In the genomic region with DNA sequence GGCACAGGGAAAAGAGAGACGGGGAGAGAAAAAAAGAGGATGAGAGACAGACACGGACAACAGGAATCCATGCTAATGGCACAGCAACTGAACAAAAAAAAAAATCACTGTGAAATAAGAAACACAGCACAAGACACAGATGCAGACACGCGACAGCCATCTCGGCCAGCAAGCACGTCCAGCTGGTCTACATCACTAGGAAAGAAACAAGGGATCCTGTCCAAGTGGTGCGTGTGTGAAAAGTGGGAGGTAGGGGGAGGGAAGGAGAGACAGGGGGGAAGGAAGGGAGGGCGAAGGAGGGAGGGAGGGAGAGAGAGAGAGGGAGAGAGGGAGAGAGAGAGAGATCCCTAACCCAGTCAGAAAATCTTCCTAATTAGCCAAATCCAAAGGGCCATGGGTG, we compare ENCODE assay signal across 11 mouse cellular contexts.
A peak's percentile ranks its signal among the peaks of the same experiment; 100 is the strongest.
DNase-seq lines count a peak whose midpoint lies in the region; ATAC-seq and TF ChIP-seq lines count a peak whose summit lies in the region.
"Had no signal": no experiment of that assay in that cellular context is flagged by ENCODE, and none has a peak within 500 bp of the region (broad histone marks: within the 10 kb centered on the region; RNA-seq: fewer than 3 reads in every experiment).

No protein-coding gene starts in this region.

- no peak for TF ChIP-seq POLR2A in limb, embryonic 14.5 days (IDR thresholded peaks at IDR 0.05; ENCODE audit: borderline replicate concordance, extremely low read depth, insufficient read depth, insufficient read length)

- DNase-seq in layer of hippocampus, adult 9-11 months, result peak; percentile 14
- no peak for DNase-seq in layer of hippocampus, adult 9-10 months (ENCODE audit: low spot score)
- peak; percentile 28 for DNase-seq in limb, embryonic 14.5 days (ENCODE audit: low spot score)
- DNase-seq in stomach, postnatal 0 days (ENCODE audit: low spot score), result no peak
- DNase-seq in spleen, postnatal 4 days (ENCODE audit: low spot score in 2 of 2), result no peak
- no peak for DNase-seq in layer of hippocampus, postnatal 36 days
- DNase-seq: cerebellum, postnatal 14 days; gastrocnemius, postnatal 14 days had no signal

- H3K9me3 ChIP-seq in intestine, embryonic 16.5 days (ENCODE audit: control insufficient read depth, low read length), result no peaks in the 10 kb centered on the region
- H3K9me3 ChIP-seq in limb, embryonic 14.5 days (ENCODE audit: control insufficient read depth, low read length), result no peaks in the 10 kb centered on the region
- H3K9me3 ChIP-seq in stomach, postnatal 0 days (ENCODE audit: control insufficient read depth, low read length), result no peaks in the 10 kb centered on the region
- H3K9me3 ChIP-seq: hindbrain, embryonic 15.5 days; limb, embryonic 15.5 days had no signal

- H3K27me3 ChIP-seq in intestine, embryonic 16.5 days (replicated peaks; ENCODE audit: control insufficient read depth, insufficient read depth, low read length), result no peaks in the 10 kb centered on the region
- no peaks in the 10 kb centered on the region for H3K27me3 ChIP-seq in limb, embryonic 14.5 days (ENCODE audit: control insufficient read depth, insufficient read depth, low read length)
- H3K27me3 ChIP-seq in stomach, postnatal 0 days (ENCODE audit: control insufficient read depth, insufficient read depth, low read length), result no peaks in the 10 kb centered on the region
- H3K27me3 ChIP-seq: hindbrain, embryonic 15.5 days; limb, embryonic 15.5 days had no signal

- ATAC-seq in intestine, embryonic 16.5 days, result peak; percentile 72
- ATAC-seq in limb, embryonic 14.5 days (ENCODE audit: low FRiP score, low read depth), result peak; percentile 54; the same call in 1 of the 2 replicates
- ATAC-seq in stomach, postnatal 0 days (ENCODE audit: low FRiP score, low TSS enrichment), result peak; percentile 44; the same call in 1 of the 2 replicates

- no peak overlapping the region for H3K9ac ChIP-seq in intestine, embryonic 16.5 days (ENCODE audit: low read depth, low read length)
- H3K9ac ChIP-seq in limb, embryonic 14.5 days (ENCODE audit: low read depth, low read length, severe bottlenecking), result no peak overlapping the region
- H3K9ac ChIP-seq in stomach, postnatal 0 days (ENCODE audit: low read length), result no peak overlapping the region
- H3K9ac ChIP-seq: hindbrain, embryonic 15.5 days; limb, embryonic 15.5 days had no signal

- no peak for TF ChIP-seq EP300 in stomach, postnatal 0 days (optimal IDR thresholded peaks at IDR 0.05)

- no peak for TF ChIP-seq CTCF in stomach, postnatal 0 days (IDR thresholded peaks at IDR 0.05; ENCODE audit: low read depth)

- no peak overlapping the region for H3K4me2 ChIP-seq in intestine, embryonic 16.5 days (ENCODE audit: low read depth, low read length)
- H3K4me2 ChIP-seq in limb, embryonic 14.5 days (replicated peaks; ENCODE audit: low read depth, low read length, severe bottlenecking), result no peak overlapping the region
- H3K4me2 ChIP-seq in stomach, postnatal 0 days (replicated peaks; ENCODE audit: low read depth), result no peak overlapping the region
- H3K4me2 ChIP-seq: hindbrain, embryonic 15.5 days; limb, embryonic 15.5 days had no signal

- H3K4me1 ChIP-seq in intestine, embryonic 16.5 days (ENCODE audit: control insufficient read depth, insufficient read depth, low read length), result peaks cover 10% of the 10 kb centered on the region; the same call in 1 of the 2 replicates
- peaks cover 4% of the 10 kb centered on the region; the same call in 1 of the 2 replicates for H3K4me1 ChIP-seq in limb, embryonic 14.5 days (ENCODE audit: control insufficient read depth, insufficient read depth, low read length)
- no peaks in the 10 kb centered on the region for H3K4me1 ChIP-seq in stomach, postnatal 0 days (replicated peaks; ENCODE audit: control insufficient read depth, insufficient read depth)
- H3K4me1 ChIP-seq: hindbrain, embryonic 15.5 days had no signal

- WGBS in intestine, embryonic 16.5 days, result 40% methylated on average over 8 of the region's 8 CpGs
- 36% methylated on average over 8 of the region's 8 CpGs for WGBS in limb, embryonic 14.5 days
- WGBS in stomach, postnatal 0 days, result 34% methylated on average over 8 of the region's 8 CpGs

- H3K27ac ChIP-seq in intestine, embryonic 16.5 days (ENCODE audit: low read length), result peak overlapping the region; percentile 31
- H3K27ac ChIP-seq in limb, embryonic 14.5 days (replicated peaks; ENCODE audit: low read depth, low read length), result no peak overlapping the region
- H3K27ac ChIP-seq in stomach, postnatal 0 days (replicated peaks), result 0 out of 2 replicates have a peak overlapping the region, but pooled peaks have one; percentile 13
- H3K27ac ChIP-seq: hindbrain, embryonic 15.5 days; limb, embryonic 15.5 days had no signal

- H3K36me3 ChIP-seq in intestine, embryonic 16.5 days (ENCODE audit: control insufficient read depth, insufficient read depth, low read length), result no peaks in the 10 kb centered on the region
- H3K36me3 ChIP-seq in limb, embryonic 14.5 days (ENCODE audit: control insufficient read depth, insufficient read depth, low read length), result no peaks in the 10 kb centered on the region
- H3K36me3 ChIP-seq in stomach, postnatal 0 days (ENCODE audit: control insufficient read depth, insufficient read depth, low read length), result no peaks in the 10 kb centered on the region
- H3K36me3 ChIP-seq: hindbrain, embryonic 15.5 days; limb, embryonic 15.5 days had no signal

- no peak overlapping the region for H3K4me3 ChIP-seq in intestine, embryonic 16.5 days (ENCODE audit: low read length)
- H3K4me3 ChIP-seq in limb, embryonic 14.5 days (replicated peaks; ENCODE audit: low read length), result no peak overlapping the region
- no peak overlapping the region for H3K4me3 ChIP-seq in stomach, postnatal 0 days (ENCODE audit: low read depth, low read length)
- H3K4me3 ChIP-seq: hindbrain, embryonic 15.5 days; limb, embryonic 15.5 days had no signal

Comparison
In these comparisons a context has a peak if more than half of its experiments do, and no peak if none do; other contexts are left out.
1. DNase-seq: peak in layer of hippocampus, adult 9-11 months (single experiment) and limb, embryonic 14.5 days (single experiment); none in layer of hippocampus, adult 9-10 months (single experiment), stomach, postnatal 0 days (single experiment), spleen, postnatal 4 days (0 of 2) and layer of hippocampus, postnatal 36 days (0 of 2).
2. Peak in every context shown above with its lines, with median percentiles within 50 percentile points of each other: ATAC-seq.